Mouse (Mus musculus) intestine, embryonic 14.5 days (tissue): ENCODE results near the gene Nxn. TPM values are rescaled to one million over a fixed set of nuclear protein-coding genes. Genes with fewer than 3 reads are reported as not detected.

Experiments used
- ATAC-seq: fragments of 200-750 bp; cut with Nextera tagmentation; replicated peaks from 2 replicates; pipeline ENCODE4 v1.8.0; 2017; ENCODE audit warnings: low read depth, moderate number of reproducible peaks, moderate TSS enrichment, moderate library complexity; ENCODE audit not compliant: low FRiP score, low TSS enrichment
- DNase-seq: peaks from one replicate; pipeline ENCODE4 v3.0.0-alpha.2; 2018; ENCODE audit warnings: low spot score
- H3K27ac ChIP-seq: fragments of 300-500 bp; sonication (generic); 2 replicates; pipeline ENCODE4 v1.5.1; 2014; ENCODE audit warnings: low read depth, mild to moderate bottlenecking, control low read depth
- H3K27me3 ChIP-seq: fragments of 300-500 bp; sonication (generic); replicated peaks from 2 replicates; pipeline ENCODE4 v1.6.1; 2014; ENCODE audit warnings: low read length, control low read depth; ENCODE audit not compliant: control insufficient read depth, insufficient read depth
- H3K36me3 ChIP-seq: fragments of 300-500 bp; sonication (generic); 2 replicates; pipeline ENCODE4 v1.6.1; 2014; ENCODE audit warnings: low read length, control low read depth; ENCODE audit not compliant: control insufficient read depth, insufficient read depth
- H3K4me1 ChIP-seq: fragments of 300-500 bp; sonication (generic); replicated peaks from 2 replicates; pipeline ENCODE4 v1.6.1; 2014; ENCODE audit warnings: low read length, control low read depth, mixed read lengths; ENCODE audit not compliant: control insufficient read depth, insufficient read depth
- H3K4me2 ChIP-seq: fragments of 300-500 bp; sonication (generic); 2 replicates; pipeline ENCODE4 v1.6.1; 2014; ENCODE audit warnings: low read length
- H3K4me3 ChIP-seq: fragments of 300-500 bp; sonication (generic); 2 replicates; pipeline ENCODE4 v1.5.1; 2014; ENCODE audit warnings: low read depth, low read length, control low read depth, mixed read lengths
- H3K9ac ChIP-seq: fragments of 300-500 bp; sonication (generic); 2 replicates; pipeline ENCODE4 v1.6.1; 2014; ENCODE audit warnings: mild to moderate bottlenecking, low read length
- H3K9me3 ChIP-seq: fragments of 300-500 bp; sonication (generic); 2 replicates; pipeline ENCODE4 v1.6.1; 2016; ENCODE audit warnings: low read length, control low read depth; ENCODE audit not compliant: control insufficient read depth
- WGBS: fragments of 180-500 bp; shearing (Covaris S2); extraction: QIAGEN DNeasy Blood & Tissue Kit; methylation state at CpG from one replicate; pipeline ENCODE4 v1.1.7; 2014; 5-methylcytosine and 5-hydroxymethylcytosine counted together
- polyA plus RNA-seq: library from polyadenylated mRNA; unstranded; fragments of >200 nt; fragmentation: Nextera tagmentation; extraction: Ambion mirVana; gene quantifications from 2 replicates; pipeline ENCODE4 v1.2.1, GENCODE M21; 2014

Gene Nxn
- polyA plus RNA-seq, 1 experiment from 2014 or later: 45.8 TPM

DNA sequence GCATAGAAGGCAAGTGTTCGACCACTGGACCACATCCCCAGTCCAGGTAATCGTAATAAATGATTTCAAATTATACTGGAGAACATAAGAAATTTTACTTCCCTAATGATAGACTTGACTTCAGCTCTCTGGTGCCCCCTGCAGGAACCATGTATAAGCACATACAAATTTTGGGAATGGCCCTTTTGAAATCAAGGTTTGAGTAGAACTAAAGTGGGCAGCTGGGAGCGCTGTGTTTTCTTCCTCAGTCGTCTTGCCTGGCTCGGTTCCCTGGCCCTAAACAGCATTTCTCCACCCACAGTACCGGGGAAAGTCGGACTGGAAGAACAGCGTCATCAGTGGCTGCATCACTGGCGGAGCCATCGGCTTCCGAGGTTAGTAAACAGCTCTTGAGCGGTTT is 11.9 kb upstream of the Nxn start:
- Histone ChIP-seq H3K27ac (no peak overlapping the region), H3K27me3 (no peaks in the 10 kb centered on the region), H3K9ac (no peak overlapping the region), H3K4me1 (peaks cover 8% of the 10 kb centered on the region; the same call in 1 of the 2 replicates), H3K4me3 (no peak overlapping the region), H3K9me3 (no peaks in the 10 kb centered on the region), H3K4me2 (no peak overlapping the region), H3K36me3 (peaks cover 58% of the 10 kb centered on the region)
- WGBS: 76% methylated on average over 12 of the region's 12 CpGs
- ATAC-seq (no peak), DNase-seq (peak; percentile 80)

DNA sequence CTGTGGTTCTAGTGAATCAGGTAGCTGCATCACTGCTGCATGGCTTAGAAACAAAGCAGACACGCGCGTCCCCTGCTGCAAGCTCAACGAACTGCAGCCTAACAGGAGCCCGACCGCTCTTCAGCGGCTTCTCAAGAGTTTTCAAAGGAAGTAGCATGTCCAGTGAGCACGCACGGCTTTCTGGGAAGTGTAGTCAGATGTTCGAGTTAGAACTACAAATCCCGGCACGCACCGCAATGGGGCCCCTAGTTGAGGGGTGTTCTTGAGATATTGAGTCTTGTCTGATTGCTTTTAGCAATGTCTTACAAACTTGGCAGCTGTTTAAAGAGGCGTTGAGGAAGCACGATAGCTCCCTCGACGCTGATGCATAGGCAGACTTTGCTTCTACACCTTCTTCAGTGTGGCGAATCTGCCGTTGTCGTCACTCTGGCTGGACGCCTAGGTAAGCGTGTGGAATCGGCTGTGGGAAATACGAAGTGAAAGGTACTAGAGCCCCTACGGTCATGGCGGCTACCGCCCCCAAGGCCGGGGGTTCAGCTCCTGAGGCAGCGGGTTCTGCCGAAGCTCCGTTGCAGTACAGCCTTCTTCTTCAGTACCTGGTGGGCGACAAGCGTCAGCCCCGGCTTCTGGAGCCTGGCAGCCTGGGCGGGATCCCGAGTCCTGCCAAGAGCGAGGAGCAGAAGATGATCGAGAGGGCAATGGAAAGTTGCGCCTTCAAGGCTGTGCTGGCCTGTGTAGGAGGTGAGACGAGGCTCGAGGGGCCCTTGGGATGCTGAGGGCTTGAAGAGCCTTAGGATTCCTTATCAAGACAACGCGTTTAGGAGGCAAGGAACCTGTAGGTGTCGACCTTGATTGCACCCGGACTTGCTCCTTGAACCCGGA is 8.0 kb upstream of the Nxn start, which contains the start of gene Timm22:
Gene Timm22 (plus strand): TSS at position 251 of the 882 bp plus-strand sequence.
- ATAC-seq: peak; percentile 94
- 0 out of 2 replicates have a peak, but pooled peaks cover 5% of the 10 kb centered on the region for H3K4me1 ChIP-seq
- H3K27ac ChIP-seq: peak within 1 kb of the TSS; percentile 84
- H3K9me3 ChIP-seq: no peaks in the 10 kb centered on the region
- peak within 1 kb of the TSS; percentile 90 for H3K4me2 ChIP-seq
- WGBS: under 1% methylated on average over 46 of the region's 46 CpGs
- H3K9ac ChIP-seq: peak within 1 kb of the TSS; percentile 83
- peak within 1 kb of the TSS; percentile 83 for H3K4me3 ChIP-seq
- peak; percentile 99 for DNase-seq
- H3K36me3 ChIP-seq: peaks cover 23% of the 10 kb centered on the region
- no peaks in the 10 kb centered on the region for H3K27me3 ChIP-seq

DNA sequence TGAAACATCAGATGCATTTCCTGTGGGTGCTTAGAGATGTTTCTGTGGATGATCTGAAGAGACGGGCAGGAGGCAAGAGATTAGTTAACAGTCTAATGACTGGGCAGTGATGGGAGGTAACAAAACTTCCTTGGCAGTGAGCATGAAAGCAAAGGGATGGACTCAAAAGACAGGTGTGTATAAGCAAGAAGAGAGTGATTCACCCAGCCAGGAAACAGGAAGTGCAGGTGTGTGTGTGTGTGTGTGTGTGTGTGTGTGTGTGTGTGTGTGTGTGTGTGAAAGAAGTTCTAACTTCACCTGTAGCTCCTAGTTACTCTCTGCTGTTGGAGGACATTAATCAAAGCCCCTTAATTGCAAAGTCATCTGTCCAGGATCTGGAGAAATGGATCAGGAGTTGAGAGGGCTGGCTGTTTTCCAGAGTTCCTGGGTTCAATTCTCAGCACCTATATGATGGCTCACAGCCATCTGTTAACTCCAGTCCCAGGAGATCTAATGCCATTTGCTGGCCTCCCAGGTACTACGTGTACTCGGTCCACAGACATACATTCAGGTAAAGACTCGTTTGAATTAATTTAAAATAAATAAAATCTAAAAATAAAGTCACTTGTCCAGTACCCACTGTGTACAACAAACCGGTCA is 6.8 kb upstream of the Nxn start:
- Histone ChIP-seq H3K9me3 (no peaks in the 10 kb centered on the region), H3K27me3 (no peaks in the 10 kb centered on the region), H3K4me2 (no peak overlapping the region), H3K36me3 (0 out of 2 replicates have a peak, but pooled peaks cover 16% of the 10 kb centered on the region), H3K4me3 (no peak overlapping the region), H3K27ac (no peak overlapping the region), H3K4me1 (0 out of 2 replicates have a peak, but pooled peaks cover 5% of the 10 kb centered on the region), H3K9ac (no peak overlapping the region)
- DNase-seq (no peak), ATAC-seq (no peak)
- 79% methylated on average over 5 of the region's 5 CpGs for WGBS

DNA sequence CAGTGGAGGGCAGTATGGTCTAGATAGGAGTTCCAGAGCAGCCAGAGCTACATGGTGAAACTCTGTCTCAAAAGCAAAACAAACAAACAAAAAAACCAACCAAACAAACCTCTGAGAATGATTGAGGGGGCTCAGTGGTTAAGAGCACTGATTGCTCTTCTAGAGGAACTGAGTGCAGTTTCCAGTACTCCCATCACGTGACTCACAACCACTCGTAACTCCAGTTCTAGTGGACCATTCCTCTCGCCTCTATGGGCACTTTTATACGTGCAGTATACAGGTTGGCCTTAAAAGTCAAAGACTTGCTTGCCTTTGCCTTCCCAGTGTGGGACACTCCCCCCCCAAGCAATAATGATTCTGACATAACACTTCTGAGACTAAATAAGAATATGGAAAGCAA is 6.2 kb upstream of the Nxn start:
- DNase-seq (no peak), ATAC-seq (no peak)
- no peak overlapping the region for H3K4me2 ChIP-seq
- H3K4me3 ChIP-seq: no peak overlapping the region
- H3K4me1 ChIP-seq: 0 out of 2 replicates have a peak, but pooled peaks cover 5% of the 10 kb centered on the region
- no peaks in the 10 kb centered on the region for H3K9me3 ChIP-seq
- WGBS: 78% methylated on average over 4 of the region's 4 CpGs
- no peaks in the 10 kb centered on the region for H3K27me3 ChIP-seq
- no peak overlapping the region for H3K27ac ChIP-seq
- 0 out of 2 replicates have a peak, but pooled peaks cover 14% of the 10 kb centered on the region for H3K36me3 ChIP-seq
- H3K9ac ChIP-seq: no peak overlapping the region

DNA sequence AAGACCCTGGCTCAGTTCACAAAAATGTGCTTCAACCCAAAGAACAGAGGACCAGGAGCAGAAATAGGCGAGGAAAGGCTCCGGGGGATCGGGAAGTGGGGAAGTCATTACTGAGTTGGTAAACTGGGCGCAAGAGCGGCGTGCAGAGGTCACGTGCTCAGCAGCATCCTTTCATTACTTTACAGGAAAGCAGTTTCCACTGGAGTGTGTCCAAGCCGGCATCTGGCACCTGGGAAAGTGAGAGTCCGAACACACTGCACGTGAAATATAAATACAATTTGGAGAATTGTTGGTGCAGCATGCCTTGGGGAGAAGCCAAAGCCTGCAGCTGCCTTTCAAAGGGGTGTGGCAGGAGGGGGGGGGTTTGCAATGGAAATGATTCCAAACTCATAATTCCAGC is 2.5 kb upstream of the Nxn start:
- no peaks in the 10 kb centered on the region for H3K9me3 ChIP-seq
- H3K9ac ChIP-seq: no peak overlapping the region
- H3K4me1 ChIP-seq: peaks cover 13% of the 10 kb centered on the region
- DNase-seq (no peak), ATAC-seq (no peak)
- no peaks in the 10 kb centered on the region for H3K36me3 ChIP-seq
- 71% methylated on average over 10 of the region's 10 CpGs for WGBS
- no peak overlapping the region for H3K27ac ChIP-seq
- H3K4me2 ChIP-seq: no peak overlapping the region
- no peaks in the 10 kb centered on the region for H3K27me3 ChIP-seq
- H3K4me3 ChIP-seq: no peak overlapping the region

DNA sequence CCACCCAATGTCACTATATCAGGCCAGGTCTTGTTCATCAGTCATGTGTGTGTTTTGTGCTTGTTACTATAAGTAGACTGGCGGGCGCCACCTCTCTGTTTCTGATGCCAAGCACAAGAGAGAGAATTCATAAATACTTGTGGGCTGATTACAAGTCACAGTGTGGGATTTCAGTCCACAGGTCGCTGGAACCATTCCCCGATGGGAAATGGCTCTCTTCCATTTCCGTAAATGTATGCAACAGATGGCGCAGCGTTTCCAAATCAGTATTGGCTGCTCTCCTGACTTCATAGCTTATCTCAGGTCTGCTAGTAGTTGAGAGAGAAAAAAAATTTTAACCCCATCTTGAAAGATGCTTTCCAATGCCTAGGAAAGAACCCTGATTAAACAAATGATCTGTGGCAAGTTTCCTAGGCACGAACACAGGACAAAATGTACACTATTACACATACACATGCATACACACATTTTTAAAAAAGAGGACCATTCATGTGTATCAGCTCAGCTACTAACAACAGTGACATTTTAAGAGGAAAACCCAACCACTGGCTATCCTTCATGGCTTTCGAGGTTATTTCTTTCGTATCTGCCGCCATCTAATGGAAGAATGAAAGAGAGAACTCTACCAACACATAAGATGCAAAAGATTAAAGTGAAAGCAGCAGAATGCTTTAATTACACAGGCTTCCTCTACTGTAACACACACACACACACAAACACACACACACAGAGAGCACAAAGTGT is 819 bp upstream of the Nxn start:
- peaks cover 13% of the 10 kb centered on the region for H3K4me1 ChIP-seq
- peak overlapping the region; percentile 53 for H3K4me3 ChIP-seq
- ATAC-seq (0 out of 2 replicates have a peak, but pooled peaks have one; percentile 6), DNase-seq (peak; percentile 57)
- WGBS: 8% methylated on average over 11 of the region's 11 CpGs
- H3K9me3 ChIP-seq: no peaks in the 10 kb centered on the region
- no peaks in the 10 kb centered on the region for H3K36me3 ChIP-seq
- H3K27me3 ChIP-seq: no peaks in the 10 kb centered on the region
- H3K4me2 ChIP-seq: peak overlapping the region; percentile 82
- peak overlapping the region; percentile 86; the same call in 1 of the 2 replicates for H3K9ac ChIP-seq
- peak overlapping the region; percentile 91; the same call in 1 of the 2 replicates for H3K27ac ChIP-seq

DNA sequence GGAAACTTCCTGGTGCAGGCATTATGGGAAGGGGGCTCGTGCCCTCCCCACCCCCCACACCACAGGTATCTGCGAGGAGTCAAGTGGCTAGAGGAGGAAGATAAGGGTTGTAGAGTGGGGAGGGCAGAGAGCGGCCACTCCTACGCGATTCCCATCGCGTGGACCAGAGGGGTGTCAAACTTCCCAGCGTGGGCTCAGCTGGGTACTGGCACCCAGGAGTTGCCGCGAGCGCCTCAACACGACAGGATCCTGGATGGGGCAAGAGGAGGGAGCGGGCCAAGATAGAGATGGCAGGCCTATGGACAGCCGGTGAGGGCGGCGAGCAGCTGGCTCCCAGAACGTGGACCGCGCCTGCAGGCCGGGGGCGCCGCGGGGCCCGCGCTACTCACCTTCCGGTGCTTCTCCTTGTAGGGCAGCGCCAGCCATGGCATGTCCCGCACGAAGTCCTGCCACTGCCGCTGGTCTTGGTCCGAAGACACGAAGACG is 585 bp downstream of the Nxn start:
- Histone ChIP-seq H3K4me1 (peaks cover 13% of the 10 kb centered on the region), H3K36me3 (no peaks in the 10 kb centered on the region), H3K9me3 (no peaks in the 10 kb centered on the region), H3K4me3 (peak overlapping the region; percentile 53), H3K4me2 (peak overlapping the region; percentile 82), H3K27me3 (no peaks in the 10 kb centered on the region), H3K9ac (peak overlapping the region; percentile 86), H3K27ac (peak overlapping the region; percentile 91)
- peak; percentile 70 for ATAC-seq
- under 1% methylated on average over 33 of the region's 33 CpGs for WGBS
- peak; percentile 88 for DNase-seq
